9 mouse cellular contexts compared by ENCODE assay signal in the genomic region with DNA sequence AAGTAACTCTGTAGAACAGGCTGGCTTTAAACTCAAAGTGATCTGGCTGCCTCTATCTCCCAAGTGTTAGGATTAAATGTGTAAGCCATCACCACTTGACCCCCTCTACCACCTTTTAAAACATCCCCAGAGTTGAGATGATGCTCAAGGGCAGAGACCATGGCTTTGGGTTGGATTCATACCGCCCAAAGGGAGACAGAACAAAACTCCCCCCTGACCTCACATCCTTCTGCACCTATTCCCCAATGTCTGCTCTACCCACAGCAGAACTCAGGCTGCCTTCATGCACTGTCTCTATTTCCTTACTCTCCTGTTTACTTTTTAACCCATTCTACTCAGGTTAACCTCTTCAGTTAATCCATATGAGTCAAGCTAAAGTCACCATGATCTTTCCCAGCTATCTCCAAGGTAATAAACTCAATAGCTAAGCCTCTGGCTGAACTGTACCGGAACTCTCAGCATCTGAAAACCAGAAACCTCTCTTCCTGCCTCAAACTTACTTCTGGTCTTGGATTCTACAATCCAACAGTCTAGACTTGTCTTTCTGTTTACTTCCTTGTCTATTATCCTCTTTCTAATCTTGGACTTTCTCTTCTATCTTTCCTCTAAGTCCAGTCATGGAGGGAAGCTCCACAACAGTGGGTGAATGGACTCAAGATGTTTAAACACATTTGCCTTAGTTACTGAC. TPM values are rescaled to one million over a fixed set of nuclear protein-coding genes. Genes with fewer than 3 reads are reported as not detected.
A peak's percentile ranks its signal among the peaks of the same experiment; 100 is the strongest.
DNase-seq lines count a peak whose midpoint lies in the region; ATAC-seq and TF ChIP-seq lines count a peak whose summit lies in the region.
"Had no signal": no experiment of that assay in that cellular context is flagged by ENCODE, and none has a peak within 500 bp of the region (broad histone marks: within the 10 kb centered on the region; RNA-seq: fewer than 3 reads in every experiment).

No protein-coding gene starts in this region.

- H3K4me2 ChIP-seq in embryonic facial prominence, embryonic 12.5 days (replicated peaks) = peak overlapping the region; percentile 88
- peak overlapping the region; percentile 95 for H3K4me2 ChIP-seq in intestine, postnatal 0 days (replicated peaks; ENCODE audit: low read depth)
- H3K4me2 ChIP-seq in neural tube, embryonic 14.5 days (ENCODE audit: low read depth, low read length) = peak overlapping the region; percentile 85; the same call in 1 of the 2 replicates

- peak overlapping the region; percentile 100 for H3K27ac ChIP-seq in layer of hippocampus, adult 2 months
- H3K27ac ChIP-seq in embryonic facial prominence, embryonic 12.5 days = no peak overlapping the region
- H3K27ac ChIP-seq in intestine, postnatal 0 days (ENCODE audit: low read depth, low read length) = no peak overlapping the region
- H3K27ac ChIP-seq in neural tube, embryonic 14.5 days (ENCODE audit: low read depth, low read length) = no peak overlapping the region

- H3K9ac ChIP-seq in embryonic facial prominence, embryonic 12.5 days = peak overlapping the region; percentile 98; the same call in 1 of the 2 replicates
- no peak overlapping the region; the same call in 1 of the 2 replicates for H3K9ac ChIP-seq in intestine, postnatal 0 days (ENCODE audit: low read depth, low read length)
- no peak overlapping the region for H3K9ac ChIP-seq in neural tube, embryonic 14.5 days (replicated peaks; ENCODE audit: low read depth, low read length)

- no peaks in the 10 kb centered on the region for H3K9me3 ChIP-seq in embryonic facial prominence, embryonic 12.5 days
- H3K9me3 ChIP-seq in intestine, postnatal 0 days (ENCODE audit: control insufficient read depth) = no peaks in the 10 kb centered on the region
- no peaks in the 10 kb centered on the region for H3K9me3 ChIP-seq in neural tube, embryonic 14.5 days (ENCODE audit: control insufficient read depth, low read length)

- H3K4me1 ChIP-seq in embryonic facial prominence, embryonic 12.5 days = peaks cover 22% of the 10 kb centered on the region
- H3K4me1 ChIP-seq in intestine, postnatal 0 days (replicated peaks; ENCODE audit: control insufficient read depth, insufficient read depth, low read length) = no peaks in the 10 kb centered on the region
- H3K4me1 ChIP-seq in neural tube, embryonic 14.5 days (ENCODE audit: control insufficient read depth, insufficient read depth, low read length) = peaks cover 24% of the 10 kb centered on the region

- no peak for TF ChIP-seq CTCF in layer of hippocampus, adult 2 months (conservative IDR thresholded peaks at IDR 0.05)
- TF ChIP-seq CTCF in intestine, postnatal 0 days (IDR thresholded peaks at IDR 0.05; ENCODE audit: low read depth) = no peak

- 85% methylated on average over 2 of the region's 2 CpGs for WGBS in embryonic facial prominence, embryonic 12.5 days
- WGBS in intestine, postnatal 0 days = 53% methylated on average over 2 of the region's 2 CpGs
- WGBS in neural tube, embryonic 14.5 days = 95% methylated on average over 2 of the region's 2 CpGs

- H3K4me3 ChIP-seq in layer of hippocampus, adult 2 months = peak overlapping the region; percentile 75
- H3K4me3 ChIP-seq in embryonic facial prominence, embryonic 12.5 days = peak overlapping the region; percentile 68; the same call in 1 of the 2 replicates
- peak overlapping the region; percentile 91; the same call in 1 of the 2 replicates for H3K4me3 ChIP-seq in intestine, postnatal 0 days (ENCODE audit: low read depth, low read length)
- H3K4me3 ChIP-seq in neural tube, embryonic 14.5 days (ENCODE audit: low read depth, low read length) = no peak overlapping the region

- H3K36me3 ChIP-seq in embryonic facial prominence, embryonic 12.5 days = no peaks in the 10 kb centered on the region
- no peaks in the 10 kb centered on the region for H3K36me3 ChIP-seq in intestine, postnatal 0 days (ENCODE audit: control insufficient read depth, insufficient read depth)
- H3K36me3 ChIP-seq in neural tube, embryonic 14.5 days (ENCODE audit: control insufficient read depth, insufficient read depth, low read length) = no peaks in the 10 kb centered on the region

- H3K27me3 ChIP-seq in embryonic facial prominence, embryonic 12.5 days = no peaks in the 10 kb centered on the region
- H3K27me3 ChIP-seq in intestine, postnatal 0 days (replicated peaks; ENCODE audit: control insufficient read depth, insufficient read depth, low read length) = no peaks in the 10 kb centered on the region
- no peaks in the 10 kb centered on the region for H3K27me3 ChIP-seq in neural tube, embryonic 14.5 days (ENCODE audit: control insufficient read depth, insufficient read depth, low read length)

- ATAC-seq in embryonic facial prominence, embryonic 12.5 days (ENCODE audit: insufficient number of reproducible peaks, insufficient read depth, low FRiP score, low TSS enrichment) = no peak
- ATAC-seq in intestine, postnatal 0 days = no peak
- no peak for ATAC-seq in neural tube, embryonic 14.5 days (ENCODE audit: low read depth)

- no peak for DNase-seq in layer of hippocampus, adult 2 months (ENCODE audit: low spot score in 2 of 2)
- DNase-seq in layer of hippocampus, adult 11-12 months (ENCODE audit: low spot score) = no peak
- no peak for DNase-seq in right cerebral cortex, adult 2 months (ENCODE audit: low spot score in 2 of 2)
- DNase-seq in urinary bladder, adult 18-20 months (ENCODE audit: low spot score in 2 of 2) = no peak
- no peak for DNase-seq in urinary bladder, adult 2 months (ENCODE audit: low spot score)

RNA-seq across cellular contexts. Expression of a gene that starts 1.5 kb away (rescaled TPM):
- total RNA-seq in layer of hippocampus, adult 2 months (2021) = 10 to 100 TPM; 70.4 to 82.6 TPM
- polyA plus RNA-seq in embryonic facial prominence, embryonic 12.5 days (2016; fragmentation: Nextera tagmentation; extraction: Ambion mirVana) = 138 and 152 TPM in 2 replicates
- 42.2 and 44.7 TPM in 2 replicates for polyA plus RNA-seq in intestine, postnatal 0 days (2015; fragmentation: Nextera tagmentation; extraction: Ambion mirVana)
- polyA plus RNA-seq in neural tube, embryonic 14.5 days (2014; fragmentation: Nextera tagmentation; extraction: Ambion mirVana) = 81.3 and 85.6 TPM in 2 replicates
- 21.6 and 31.5 TPM in 2 replicates for polyA plus RNA-seq in urinary bladder, adult 2 months (2012; rRNA removed)

RNA-seq across cellular contexts. Expression of a gene that starts 2.3 kb away (rescaled TPM):
- not detected for total RNA-seq in layer of hippocampus, adult 2 months (2021)
- 1.5 and 1.7 TPM in 2 replicates for polyA plus RNA-seq in embryonic facial prominence, embryonic 12.5 days (2016; fragmentation: Nextera tagmentation; extraction: Ambion mirVana)
- 0.43 and 1.1 TPM in 2 replicates for polyA plus RNA-seq in intestine, postnatal 0 days (2015; fragmentation: Nextera tagmentation; extraction: Ambion mirVana)
- 0.71 and 1.3 TPM in 2 replicates for polyA plus RNA-seq in neural tube, embryonic 14.5 days (2014; fragmentation: Nextera tagmentation; extraction: Ambion mirVana)
- 0.27 and 0.89 TPM in 2 replicates for polyA plus RNA-seq in urinary bladder, adult 2 months (2012; rRNA removed)
- total RNA-seq: neutrophil, adult 5-6 weeks had no signal

RNA-seq across cellular contexts. Expression of a gene that starts 29.9 kb away (rescaled TPM):
- total RNA-seq in layer of hippocampus, adult 2 months (2021) = 10 to 100 TPM; 88.7 to 94.8 TPM
- polyA plus RNA-seq in embryonic facial prominence, embryonic 12.5 days (2016; fragmentation: Nextera tagmentation; extraction: Ambion mirVana) = 14.6 and 15.3 TPM in 2 replicates
- polyA plus RNA-seq in intestine, postnatal 0 days (2015; fragmentation: Nextera tagmentation; extraction: Ambion mirVana) = 10.2 and 10.3 TPM in 2 replicates
- polyA plus RNA-seq in neural tube, embryonic 14.5 days (2014; fragmentation: Nextera tagmentation; extraction: Ambion mirVana) = 25.8 and 29.6 TPM in 2 replicates
- 12.1 and 26.0 TPM in 2 replicates for polyA plus RNA-seq in urinary bladder, adult 2 months (2012; rRNA removed)

RNA-seq across cellular contexts. Expression of a gene that starts 51.2 kb away (rescaled TPM):
- 10 to 100 TPM; 71.1 to 76.9 TPM for total RNA-seq in layer of hippocampus, adult 2 months (2021)
- 2.8 and 3.2 TPM in 2 replicates for polyA plus RNA-seq in embryonic facial prominence, embryonic 12.5 days (2016; fragmentation: Nextera tagmentation; extraction: Ambion mirVana)
- polyA plus RNA-seq in intestine, postnatal 0 days (2015; fragmentation: Nextera tagmentation; extraction: Ambion mirVana) = 0.73 and 0.77 TPM in 2 replicates
- 21.7 and 22.3 TPM in 2 replicates for polyA plus RNA-seq in neural tube, embryonic 14.5 days (2014; fragmentation: Nextera tagmentation; extraction: Ambion mirVana)
- polyA plus RNA-seq in urinary bladder, adult 2 months (2012; rRNA removed) = 0.53 and 0.61 TPM in 2 replicates
